Mouse (Mus musculus): ENCODE data around the gene Hspa5. TPM values are rescaled to one million over a fixed set of nuclear protein-coding genes. Genes with fewer than 3 reads are reported as not detected.

Gene Hspa5
- 356 and 397 TPM in 2 replicates for polyA plus RNA-seq (2012)

GRCm38 (mm10) chr2:34771368-34772226, at the start of gene Hspa5:
Hspa5 (plus strand) TSS chr2:34771970.

GRCm38 (mm10) chr2:34754551-34755358, 17.0 kb upstream of the Hspa5 start, which contains the start of gene Gapvd1:
Gapvd1 (minus strand) TSS chr2:34755232.

GRCm38 (mm10) chr2:34799357-34800256, 27.8 kb downstream of the Hspa5 start, which contains the start of gene Rabepk:
Rabepk (minus strand) TSS chr2:34799912.

GRCm38 (mm10) chr2:34825827-34826459, 54.2 kb downstream of the Hspa5 start, which contains the start of gene Fbxw2:
Fbxw2 (minus strand) TSS chr2:34826311.

Other genes starting within 250 kb of the Hspa5 start
- gene Gapvd1, start 16.7 kb upstream of the Hspa5 start, polyA plus RNA-seq (2012): 18.1 and 21.0 TPM in 2 replicates
- 9.7 and 13.2 TPM in 2 replicates for gene Rabepk, start 27.9 kb downstream of the Hspa5 start, polyA plus RNA-seq (2012)
- gene Fbxw2, start 54.3 kb downstream of the Hspa5 start, polyA plus RNA-seq (2012): 29.8 and 34.2 TPM in 2 replicates
- not detected in 2 replicates for gene Gm34653, start 61.0 kb downstream of the Hspa5 start, polyA plus RNA-seq (2012)
- 0.02 TPM in 1 of 2 replicates, not detected in the other for gene Cutal, start 102.4 kb downstream of the Hspa5 start, polyA plus RNA-seq (2012)
- 5.7 and 5.9 TPM in 2 replicates for gene Psmd5, start 103.0 kb downstream of the Hspa5 start, polyA plus RNA-seq (2012)
- gene Phf19, start 142.1 kb downstream of the Hspa5 start, polyA plus RNA-seq (2012): 14.0 and 15.3 TPM in 2 replicates
- gene Traf1, start 189.8 kb downstream of the Hspa5 start, polyA plus RNA-seq (2012): 1.8 and 2.4 TPM in 2 replicates